Mouse (Mus musculus): ENCODE measurements around the gene Baiap2l1. TPM values are rescaled to one million over a fixed set of nuclear protein-coding genes. Genes with fewer than 3 reads are reported as not detected.

Gene Baiap2l1
- polyA plus RNA-seq, 1 experiment from 2014 or later: 6.9 TPM

DNA sequence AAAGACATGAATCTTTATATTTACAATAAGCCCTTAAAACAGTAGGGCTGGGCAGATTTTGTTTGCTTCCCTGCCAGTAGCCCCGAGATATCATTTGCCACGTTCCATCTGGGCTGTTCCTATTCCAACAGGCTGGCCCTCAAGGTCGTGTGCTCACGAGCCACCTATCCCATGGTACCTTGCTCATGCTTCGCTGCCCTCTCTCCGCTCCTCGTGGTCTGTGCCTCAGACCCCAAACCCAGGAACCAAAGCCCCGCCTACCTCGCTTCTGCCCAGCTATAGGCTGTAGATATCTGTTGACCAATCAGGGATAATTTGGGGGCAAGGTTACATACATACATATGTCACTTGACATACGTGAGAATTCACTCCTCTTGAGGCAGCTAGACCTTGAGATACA lies 110.6 kb downstream of the Baiap2l1 start:
- H3K9me3 ChIP-seq (replicated peaks): peaks cover 4% of the 10 kb centered on the region; the same call in 1 of the 2 replicates
- peaks cover 3% of the 10 kb centered on the region; the same call in 1 of the 2 replicates for H3K4me1 ChIP-seq (replicated peaks)
- ATAC-seq (ENCODE audit: insufficient read depth): no peak
- H3K27ac ChIP-seq (replicated peaks): no peak overlapping the region
- H3K36me3 ChIP-seq (replicated peaks): no peaks in the 10 kb centered on the region
- H3K4me2 ChIP-seq: no peak overlapping the region
- no peaks in the 10 kb centered on the region for H3K27me3 ChIP-seq
- H3K4me3 ChIP-seq (replicated peaks): no peak overlapping the region
- H3K9ac ChIP-seq: no peak overlapping the region
- WGBS (ENCODE audit: insufficient replicate concordance): 61% methylated on average over 10 of the region's 10 CpGs

DNA sequence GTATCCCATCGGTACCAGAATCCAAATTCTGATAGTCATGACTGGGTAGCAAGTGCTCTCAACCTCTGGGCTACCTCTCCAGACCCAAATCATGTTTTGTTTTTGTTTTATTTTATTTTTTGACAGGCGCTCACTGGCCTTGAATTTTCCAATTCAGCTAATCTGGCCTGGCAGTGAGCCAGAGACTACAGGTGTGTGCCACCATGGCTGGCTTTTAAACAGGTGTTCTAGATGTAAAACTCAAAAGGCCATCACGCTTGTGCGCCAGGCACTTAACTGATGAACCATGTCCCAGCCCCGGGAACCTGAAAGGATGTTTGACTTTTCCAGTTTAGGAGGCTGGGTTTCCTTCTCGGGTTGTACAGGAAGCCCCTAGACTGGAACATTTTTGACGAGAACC lies 111.2 kb downstream of the Baiap2l1 start:
- WGBS (ENCODE audit: insufficient replicate concordance): 55% methylated on average over 7 of the region's 7 CpGs
- Histone ChIP-seq H3K9ac (no peak overlapping the region), H3K4me3 (replicated peaks) (no peak overlapping the region), H3K4me2 (no peak overlapping the region), H3K27me3 (no peaks in the 10 kb centered on the region), H3K27ac (replicated peaks) (no peak overlapping the region), H3K4me1 (replicated peaks) (peaks cover 3% of the 10 kb centered on the region; the same call in 1 of the 2 replicates), H3K9me3 (replicated peaks) (peaks cover 4% of the 10 kb centered on the region; the same call in 1 of the 2 replicates), H3K36me3 (replicated peaks) (no peaks in the 10 kb centered on the region)
- no peak for ATAC-seq (ENCODE audit: insufficient read depth)

DNA sequence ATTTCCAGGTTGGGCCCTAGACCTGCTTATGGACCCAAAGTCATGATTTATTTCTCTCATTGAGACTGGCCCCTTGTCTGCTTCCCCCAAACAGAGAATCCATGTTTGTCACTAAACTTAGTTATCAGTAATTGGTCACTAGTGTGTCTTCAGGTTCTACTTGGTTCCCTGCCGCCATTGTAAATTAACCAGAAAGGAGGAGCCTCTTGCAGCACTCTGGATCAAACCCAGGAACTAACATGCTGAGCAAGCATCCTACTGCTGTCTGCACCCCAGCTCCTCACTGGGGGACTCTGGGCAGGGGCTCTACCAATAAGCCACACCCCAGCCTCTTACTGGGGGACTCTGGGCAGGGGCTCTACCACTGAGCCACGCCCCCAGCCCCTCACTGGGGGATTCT lies 112.3 kb downstream of the Baiap2l1 start:
- ATAC-seq (ENCODE audit: insufficient read depth): no peak
- H3K4me1 ChIP-seq (replicated peaks): peaks cover 3% of the 10 kb centered on the region; the same call in 1 of the 2 replicates
- H3K27me3 ChIP-seq: no peaks in the 10 kb centered on the region
- H3K9ac ChIP-seq: no peak overlapping the region
- no peaks in the 10 kb centered on the region for H3K36me3 ChIP-seq (replicated peaks)
- no peak overlapping the region for H3K4me3 ChIP-seq (replicated peaks)
- no peak overlapping the region for H3K27ac ChIP-seq (replicated peaks)
- peaks cover 4% of the 10 kb centered on the region; the same call in 1 of the 2 replicates for H3K9me3 ChIP-seq (replicated peaks)
- WGBS (ENCODE audit: insufficient replicate concordance): 55% methylated on average over 2 of the region's 2 CpGs
- H3K4me2 ChIP-seq: no peak overlapping the region

DNA sequence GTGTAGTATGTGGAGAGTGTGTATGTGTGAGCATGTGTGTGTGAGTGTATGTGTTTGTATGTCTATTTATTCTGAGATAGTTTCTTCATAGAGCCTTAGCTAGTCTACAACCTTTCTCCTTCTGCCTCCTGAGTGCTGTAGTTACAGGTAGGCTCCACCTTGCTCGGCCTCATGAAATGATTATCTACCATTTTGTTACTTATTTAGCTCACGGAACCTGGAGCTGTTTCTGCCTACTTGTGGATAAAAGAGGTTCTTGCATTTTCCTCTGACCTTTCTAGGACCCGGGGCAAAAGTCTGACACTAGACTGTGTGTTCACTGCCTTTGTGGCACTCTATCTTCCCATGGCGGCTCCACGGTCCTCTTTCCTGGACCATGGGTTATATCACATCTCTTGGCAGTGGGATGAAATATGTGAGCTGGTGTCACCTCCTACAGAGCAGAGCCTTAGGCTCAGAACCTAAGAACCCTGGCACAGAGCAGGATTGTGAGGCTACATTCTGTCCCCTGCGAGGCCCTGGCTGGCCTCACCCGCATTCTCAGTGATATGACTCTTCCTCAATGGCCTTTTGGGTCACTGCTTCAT lies 113.9 kb downstream of the Baiap2l1 start, which contains the start of gene Bri3:
Gene Bri3, plus strand, starts transcription at position 537 of the 587 bp plus-strand sequence.
- no peak for ATAC-seq (ENCODE audit: insufficient read depth)
- Histone ChIP-seq H3K9me3 (replicated peaks) (no peaks in the 10 kb centered on the region), H3K9ac (no peak within 1 kb of the TSS), H3K4me3 (replicated peaks) (no peak within 1 kb of the TSS), H3K27me3 (no peaks in the 10 kb centered on the region), H3K36me3 (replicated peaks) (no peaks in the 10 kb centered on the region), H3K4me1 (replicated peaks) (peaks cover 3% of the 10 kb centered on the region; the same call in 1 of the 2 replicates), H3K27ac (replicated peaks) (no peak within 1 kb of the TSS), H3K4me2 (no peak within 1 kb of the TSS)
- 75% methylated on average over 7 of the region's 7 CpGs for WGBS (ENCODE audit: insufficient replicate concordance)

DNA sequence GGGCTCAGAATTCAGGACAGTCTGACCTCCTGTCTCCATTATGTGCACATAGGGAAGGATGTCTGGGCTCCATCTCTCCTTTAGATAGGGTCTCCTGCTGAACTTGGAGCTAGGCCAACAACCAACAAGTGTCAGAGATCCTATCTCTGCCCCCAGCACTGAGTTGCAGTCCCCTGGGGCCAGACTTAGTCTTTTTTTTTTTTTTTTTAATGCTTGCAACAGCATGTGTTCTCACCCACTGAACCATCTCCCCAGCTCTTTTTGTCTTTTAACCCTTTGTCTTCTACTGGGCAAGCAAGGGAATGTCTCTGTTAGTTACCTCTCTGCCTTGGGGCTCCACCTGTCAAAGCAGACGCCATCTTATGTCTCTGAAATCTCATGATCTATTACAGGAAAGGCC lies 118.9 kb downstream of the Baiap2l1 start:
- Histone ChIP-seq H3K27me3 (no peaks in the 10 kb centered on the region), H3K9me3 (replicated peaks) (no peaks in the 10 kb centered on the region), H3K4me1 (replicated peaks) (no peaks in the 10 kb centered on the region), H3K9ac (no peak overlapping the region), H3K4me3 (replicated peaks) (no peak overlapping the region), H3K36me3 (replicated peaks) (no peaks in the 10 kb centered on the region), H3K4me2 (no peak overlapping the region), H3K27ac (replicated peaks) (no peak overlapping the region)
- 60% methylated on average over 1 of the region's 1 CpGs for whole genome bisulfite sequencing (ENCODE audit: insufficient replicate concordance)
- ATAC-seq (ENCODE audit: insufficient read depth): no peak

DNA sequence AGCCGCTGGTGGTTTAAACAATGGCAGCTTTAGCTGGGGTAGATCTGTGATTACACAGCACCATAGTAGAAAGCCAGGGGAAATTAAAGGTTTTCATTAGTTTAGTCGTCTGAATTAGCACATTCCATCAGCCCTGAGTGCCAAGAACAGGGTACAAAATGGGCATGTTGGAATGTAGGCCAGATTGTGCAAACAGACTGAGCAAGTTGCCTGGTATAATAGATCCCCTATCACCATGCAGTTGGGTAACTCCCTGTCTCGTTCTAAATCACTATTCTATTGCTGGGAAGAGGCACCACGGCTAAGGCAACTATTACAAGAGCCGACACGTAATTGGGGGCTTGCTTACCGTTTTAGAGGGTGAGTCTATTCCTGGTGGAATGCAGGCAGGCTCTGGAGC lies 123.2 kb downstream of the Baiap2l1 start:
- ATAC-seq (ENCODE audit: insufficient read depth): no peak
- Histone ChIP-seq H3K27me3 (no peaks in the 10 kb centered on the region), H3K4me2 (no peak overlapping the region), H3K27ac (replicated peaks) (no peak overlapping the region), H3K4me3 (replicated peaks) (no peak overlapping the region), H3K9ac (no peak overlapping the region), H3K36me3 (replicated peaks) (no peaks in the 10 kb centered on the region), H3K9me3 (replicated peaks) (no peaks in the 10 kb centered on the region), H3K4me1 (replicated peaks) (no peaks in the 10 kb centered on the region)
- WGBS (ENCODE audit: insufficient replicate concordance): 67% methylated on average over 7 of the region's 7 CpGs

DNA sequence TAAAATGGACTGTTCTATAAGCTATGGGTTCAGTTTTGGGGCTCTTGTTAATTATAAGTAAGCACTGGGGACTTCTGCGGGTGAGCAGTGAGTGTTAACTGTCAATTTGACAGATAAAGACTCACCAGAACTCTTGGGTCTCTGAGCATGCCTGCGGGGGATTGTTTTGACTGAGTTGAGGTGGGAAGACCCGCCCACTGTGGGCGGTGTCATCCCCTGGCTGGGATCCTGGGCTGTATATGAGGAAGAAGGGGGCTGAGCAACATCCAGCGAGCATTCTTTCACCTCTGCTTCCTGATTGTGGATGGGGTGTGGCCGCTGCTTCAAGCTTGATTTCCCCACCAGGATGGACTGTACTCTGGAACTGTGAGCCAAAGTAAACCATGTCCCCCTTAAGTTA lies 123.7 kb downstream of the Baiap2l1 start:
- Histone ChIP-seq H3K4me2 (no peak overlapping the region), H3K27ac (replicated peaks) (no peak overlapping the region), H3K4me1 (replicated peaks) (no peaks in the 10 kb centered on the region), H3K9me3 (replicated peaks) (no peaks in the 10 kb centered on the region), H3K27me3 (no peaks in the 10 kb centered on the region), H3K36me3 (replicated peaks) (no peaks in the 10 kb centered on the region), H3K9ac (no peak overlapping the region), H3K4me3 (replicated peaks) (no peak overlapping the region)
- WGBS (ENCODE audit: insufficient replicate concordance): 44% methylated on average over 6 of the region's 6 CpGs
- ATAC-seq (ENCODE audit: insufficient read depth): no peak

DNA sequence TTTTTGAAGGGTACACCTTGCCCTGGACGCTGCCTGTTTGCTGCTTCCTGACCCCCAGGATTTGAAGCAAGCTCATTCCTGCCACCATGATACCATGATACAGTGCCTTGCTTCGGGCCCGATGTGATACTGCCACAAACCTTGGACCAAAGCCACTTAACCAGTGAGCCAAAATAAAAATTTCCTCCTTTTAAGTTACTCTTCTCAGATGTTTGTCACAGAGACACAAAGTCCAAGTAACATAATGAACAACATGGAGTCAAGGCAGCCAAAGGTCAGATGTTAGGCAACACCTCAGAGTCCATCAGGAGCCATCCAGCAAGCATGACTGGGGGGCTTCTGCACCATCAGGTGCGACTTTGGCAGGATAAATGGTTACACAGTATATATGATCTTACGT lies 125.4 kb downstream of the Baiap2l1 start:
- no peaks in the 10 kb centered on the region for H3K36me3 ChIP-seq (replicated peaks)
- no peaks in the 10 kb centered on the region for H3K27me3 ChIP-seq
- H3K9me3 ChIP-seq (replicated peaks): no peaks in the 10 kb centered on the region
- H3K4me3 ChIP-seq (replicated peaks): no peak overlapping the region
- no peak overlapping the region for H3K4me2 ChIP-seq
- 66% methylated on average over 5 of the region's 5 CpGs for WGBS (ENCODE audit: insufficient replicate concordance)
- ATAC-seq (ENCODE audit: insufficient read depth): no peak
- H3K9ac ChIP-seq: no peak overlapping the region
- H3K4me1 ChIP-seq (replicated peaks): no peaks in the 10 kb centered on the region
- H3K27ac ChIP-seq (replicated peaks): no peak overlapping the region

DNA sequence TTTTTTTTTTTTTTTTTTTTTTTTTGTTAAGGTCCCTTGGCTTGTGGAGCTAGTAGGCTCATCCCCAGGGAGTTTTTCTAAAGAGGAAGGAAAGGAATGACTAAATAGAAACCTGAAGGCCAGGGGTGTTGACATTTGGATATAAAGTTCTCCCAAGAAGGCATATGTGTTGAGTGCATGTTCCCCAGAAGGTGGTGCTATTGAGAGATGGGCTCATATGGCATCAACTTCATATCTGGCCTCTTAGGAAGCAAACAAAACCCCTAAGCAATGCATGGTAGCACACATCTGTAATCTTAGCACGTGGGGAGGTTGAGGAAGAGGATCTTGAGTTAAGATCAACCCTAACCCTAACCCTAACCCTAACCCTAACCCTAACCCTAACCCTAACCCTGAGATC lies 126.5 kb downstream of the Baiap2l1 start:
- no peak for ATAC-seq (ENCODE audit: insufficient read depth)
- Histone ChIP-seq H3K4me2 (no peak overlapping the region), H3K36me3 (replicated peaks) (no peaks in the 10 kb centered on the region), H3K9me3 (replicated peaks) (no peaks in the 10 kb centered on the region), H3K4me1 (replicated peaks) (no peaks in the 10 kb centered on the region), H3K9ac (no peak overlapping the region), H3K27me3 (no peaks in the 10 kb centered on the region), H3K27ac (replicated peaks) (no peak overlapping the region), H3K4me3 (replicated peaks) (no peak overlapping the region)
- WGBS (ENCODE audit: insufficient replicate concordance): 41% methylated on average over 1 of the region's 1 CpGs

DNA sequence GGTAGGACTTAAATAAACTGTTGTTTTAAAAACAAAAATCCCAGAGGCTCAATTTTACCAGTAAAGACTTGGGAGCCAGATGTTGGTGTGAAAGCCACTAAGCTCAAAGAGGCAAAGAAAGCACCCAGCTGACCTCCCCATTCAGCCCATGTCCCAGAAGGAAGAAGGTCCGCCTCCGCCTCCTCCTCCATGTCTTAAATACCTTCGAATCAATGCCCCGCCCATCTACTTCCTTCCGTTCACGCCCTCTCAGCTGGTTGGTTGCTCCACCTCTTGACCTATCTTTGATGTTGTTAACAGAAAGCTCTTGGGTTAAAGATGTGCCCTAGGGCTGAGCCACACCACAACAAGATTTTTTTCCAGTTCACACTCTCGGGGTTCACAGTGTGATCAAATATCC lies 127.7 kb downstream of the Baiap2l1 start:
- H3K36me3 ChIP-seq (replicated peaks): no peaks in the 10 kb centered on the region
- H3K27me3 ChIP-seq: no peaks in the 10 kb centered on the region
- no peaks in the 10 kb centered on the region for H3K9me3 ChIP-seq (replicated peaks)
- no peak for ATAC-seq (ENCODE audit: insufficient read depth)
- H3K4me2 ChIP-seq: no peak overlapping the region
- WGBS (ENCODE audit: insufficient replicate concordance): 67% methylated on average over 7 of the region's 7 CpGs
- H3K4me3 ChIP-seq (replicated peaks): no peak overlapping the region
- H3K4me1 ChIP-seq (replicated peaks): no peaks in the 10 kb centered on the region
- H3K27ac ChIP-seq (replicated peaks): no peak overlapping the region
- no peak overlapping the region for H3K9ac ChIP-seq

DNA sequence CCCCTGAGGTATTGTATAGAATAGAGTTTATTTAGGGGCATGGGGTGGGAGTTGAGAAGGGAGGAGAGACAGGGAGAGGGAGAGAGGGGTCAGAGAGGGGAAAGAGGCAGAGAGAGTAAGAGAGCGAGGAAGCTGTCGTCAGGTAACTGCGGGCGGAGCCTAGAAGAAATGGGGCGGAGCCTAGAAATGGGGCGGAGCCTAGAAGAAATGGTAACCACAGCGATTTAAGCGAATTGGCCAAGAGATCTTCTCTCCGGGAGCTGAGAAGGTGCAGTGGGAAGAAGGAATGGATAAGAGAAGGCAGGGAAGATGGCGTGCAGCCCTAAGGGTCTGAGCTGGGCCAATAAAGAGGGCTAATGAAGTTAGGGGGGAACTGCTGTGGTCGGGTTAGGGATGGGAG lies 131.7 kb downstream of the Baiap2l1 start:
- no peak for ATAC-seq (ENCODE audit: insufficient read depth)
- WGBS (ENCODE audit: insufficient replicate concordance): 28% methylated on average over 11 of the region's 11 CpGs
- Histone ChIP-seq H3K36me3 (replicated peaks) (no peaks in the 10 kb centered on the region), H3K27me3 (no peaks in the 10 kb centered on the region), H3K9ac (no peak overlapping the region), H3K4me1 (replicated peaks) (peaks cover 22% of the 10 kb centered on the region), H3K4me2 (no peak overlapping the region), H3K27ac (replicated peaks) (no peak overlapping the region), H3K9me3 (replicated peaks) (no peaks in the 10 kb centered on the region), H3K4me3 (replicated peaks) (no peak overlapping the region)
